Mouse (Mus musculus) limb, embryonic 12.5 days (tissue): ENCODE data around the gene Gm9732. TPM values are rescaled to one million over a fixed set of nuclear protein-coding genes. Genes with fewer than 3 reads are reported as not detected.
"Not testable (repeated sequence)": the region's sequence is repeated elsewhere in the genome, so short reads cannot be mapped to it uniquely, and the experiment has no call there.

Source experiments
- ATAC-seq: fragments of 200-750 bp; cut with Nextera tagmentation; 2 replicates; pipeline ENCODE4 v1.8.0; 2017; ENCODE audit warnings: low read depth, moderate TSS enrichment; ENCODE audit not compliant: insufficient number of reproducible peaks, insufficient read depth, low FRiP score, low TSS enrichment
- H3K27ac ChIP-seq: fragments of 300-500 bp; sonication (generic); 2 replicates; pipeline ENCODE4 v1.5.1; 2016; ENCODE audit warnings: mild to moderate bottlenecking, moderate library complexity
- H3K27me3 ChIP-seq: fragments of 300-500 bp; sonication (generic); 2 replicates; pipeline ENCODE4 v1.6.1; 2016; ENCODE audit warnings: mild to moderate bottlenecking, moderate library complexity
- H3K36me3 ChIP-seq: fragments of 300-500 bp; sonication (generic); 2 replicates; pipeline ENCODE4 v1.6.1; 2016; ENCODE audit warnings: mild to moderate bottlenecking, moderate library complexity
- H3K4me1 ChIP-seq: fragments of 300-500 bp; sonication (generic); replicated peaks from 2 replicates; pipeline ENCODE4 v1.6.1; 2016
- H3K4me2 ChIP-seq: fragments of 300-500 bp; sonication (generic); 2 replicates; pipeline ENCODE4 v1.6.1; 2016; ENCODE audit warnings: mild to moderate bottlenecking, moderate library complexity
- H3K4me3 ChIP-seq: fragments of 300-500 bp; sonication (generic); replicated peaks from 2 replicates; pipeline ENCODE4 v1.5.1; 2016; ENCODE audit warnings: mild to moderate bottlenecking
- H3K9ac ChIP-seq: fragments of 300-500 bp; sonication (generic); replicated peaks from 2 replicates; pipeline ENCODE4 v1.6.1; 2016; ENCODE audit warnings: mild to moderate bottlenecking, moderate library complexity
- H3K9me3 ChIP-seq: fragments of 300-500 bp; sonication (generic); 2 replicates; pipeline ENCODE4 v1.6.1; 2016; ENCODE audit warnings: mild to moderate bottlenecking, moderate library complexity
- WGBS: fragments of 180-500 bp; shearing (Covaris S2); methylation state at CpG from one replicate; pipeline ENCODE4 v1.1.7; 2016; 5-methylcytosine and 5-hydroxymethylcytosine counted together
- polyA plus RNA-seq: library from polyadenylated mRNA; unstranded; fragments of >200 nt; fragmentation: Nextera tagmentation; extraction: Ambion mirVana; gene quantifications from 2 replicates; pipeline ENCODE4 v1.2.1, GENCODE M21; 2016

The Gm9732 gene
- polyA plus RNA-seq, 1 experiment from 2014 or later, result not detected

DNA sequence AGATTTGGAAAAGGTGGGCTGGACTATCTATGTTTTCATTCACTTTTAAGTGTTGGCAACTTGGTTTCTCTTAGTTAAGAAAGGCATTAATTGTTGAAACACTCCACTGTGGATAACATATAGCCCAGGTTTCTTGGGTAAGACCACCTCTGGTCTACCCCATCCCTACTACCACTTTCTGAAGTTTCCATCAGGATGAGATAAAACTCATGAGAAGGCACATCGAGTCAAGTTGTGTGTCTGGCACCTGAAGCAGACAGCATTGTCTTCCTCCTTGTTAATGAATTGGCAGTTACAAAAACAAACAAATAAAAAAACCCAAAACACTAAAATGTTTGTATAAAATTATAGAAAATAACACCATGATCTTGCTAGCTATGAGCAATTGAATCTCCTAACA, 916 bp downstream of the Gm9732 start:
- H3K9me3 ChIP-seq, H3K27ac ChIP-seq, H3K4me1 ChIP-seq, H3K4me2 ChIP-seq, H3K36me3 ChIP-seq, H3K27me3 ChIP-seq, ATAC-seq, H3K4me3 ChIP-seq, H3K9ac ChIP-seq: not testable (repeated sequence)
- 74% methylated on average over 1 of the region's 1 CpGs for WGBS

DNA sequence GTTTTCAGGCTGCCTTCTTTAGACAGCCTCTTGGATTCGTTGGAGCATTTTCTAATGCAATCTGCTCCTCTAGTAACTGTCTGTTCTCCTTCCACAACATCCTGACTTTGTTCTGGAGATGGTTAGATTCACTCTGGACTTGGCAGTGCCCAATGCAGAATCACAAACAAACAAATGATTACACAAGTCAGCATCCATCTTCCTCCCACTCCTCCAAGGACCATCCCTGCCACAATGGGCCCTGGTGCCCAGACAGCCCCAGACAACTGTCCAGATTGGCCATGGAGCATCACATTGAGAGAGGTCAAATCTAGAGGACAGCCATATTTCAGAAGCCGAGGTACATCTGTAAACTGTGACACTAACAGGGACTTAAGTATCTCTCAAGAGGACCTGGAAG, 2.6 kb downstream of the Gm9732 start:
- H3K27me3 ChIP-seq, H3K4me3 ChIP-seq: not testable (repeated sequence)
- WGBS, result 67% methylated on average over 2 of the region's 2 CpGs

DNA sequence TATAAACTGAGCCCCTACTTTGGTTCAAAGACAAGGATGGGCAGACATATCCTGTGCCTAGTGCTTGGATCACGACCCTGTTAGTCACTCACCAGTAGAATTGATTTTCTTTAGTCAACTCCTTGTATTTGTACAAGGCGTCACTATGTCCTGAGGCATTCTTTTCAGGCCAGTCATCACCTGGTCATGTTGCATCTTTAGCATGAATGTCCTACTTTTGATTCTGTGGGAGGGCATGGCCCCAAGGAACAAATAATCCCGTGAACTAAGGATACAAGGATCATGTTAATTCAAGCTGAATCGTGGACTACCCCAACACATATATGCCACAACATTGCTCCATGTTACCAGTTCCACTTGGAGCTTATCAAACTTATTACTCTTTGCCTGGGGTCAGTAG, 3.3 kb downstream of the Gm9732 start:
- not testable (repeated sequence) for H3K4me2 ChIP-seq, H3K36me3 ChIP-seq, H3K4me3 ChIP-seq, H3K27ac ChIP-seq, H3K9me3 ChIP-seq, H3K4me1 ChIP-seq, H3K9ac ChIP-seq, H3K27me3 ChIP-seq, ATAC-seq
- 74% methylated on average over 4 of the region's 4 CpGs for WGBS

More for the DNA sequence above, 2.6 kb downstream of the Gm9732 start:
- H3K9me3 ChIP-seq, H3K36me3 ChIP-seq, H3K4me1 ChIP-seq, H3K9ac ChIP-seq, ATAC-seq, H3K27ac ChIP-seq, H3K4me2 ChIP-seq: not testable (repeated sequence)

DNA sequence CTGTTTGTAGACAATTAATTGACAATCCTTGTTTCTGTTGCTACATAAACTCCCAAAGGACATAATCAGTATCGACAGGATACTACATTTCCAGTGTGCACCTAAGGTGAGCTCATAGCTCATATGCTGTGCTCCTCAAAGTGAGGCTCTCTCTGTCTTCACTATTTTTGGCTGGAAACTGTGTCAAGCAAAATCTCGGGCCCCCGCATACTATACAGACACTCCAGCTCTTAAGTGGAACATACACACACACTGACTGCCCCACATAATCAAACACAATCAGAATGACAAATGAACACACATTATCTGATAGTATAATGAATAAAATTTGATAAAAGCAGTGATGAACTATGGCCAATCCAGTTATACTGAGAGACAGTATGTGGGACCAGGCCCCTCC, 3.8 kb downstream of the Gm9732 start:
- H3K27me3 ChIP-seq, H3K9me3 ChIP-seq, H3K9ac ChIP-seq, H3K36me3 ChIP-seq, H3K27ac ChIP-seq, H3K4me1 ChIP-seq, H3K4me3 ChIP-seq, ATAC-seq, H3K4me2 ChIP-seq: not testable (repeated sequence)
- 88% methylated on average over 3 of the region's 3 CpGs for WGBS

DNA sequence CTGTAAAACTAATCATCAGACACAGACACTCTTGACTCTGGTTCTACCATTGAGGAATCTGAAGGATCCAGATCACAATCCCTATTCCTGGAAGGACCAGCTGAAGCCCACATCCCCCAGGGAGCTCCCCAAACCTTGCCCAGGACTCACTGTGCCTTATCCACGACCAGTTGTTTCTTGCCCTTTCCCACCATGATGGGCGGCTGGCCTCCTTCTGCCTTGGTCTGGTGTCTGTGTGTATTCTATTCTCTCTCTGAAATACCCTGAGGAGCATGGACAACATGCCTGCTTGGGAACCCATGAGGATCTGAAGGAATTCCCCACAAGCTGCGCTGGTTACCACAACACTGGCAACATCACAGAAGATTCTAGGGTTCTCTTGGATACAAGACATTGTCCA, 18.7 kb downstream of the Gm9732 start, which contains the start of gene Gm8127:
TSS of gene Gm8127 (minus strand) at position 330 of the 400 bp plus-strand sequence.
- H3K27me3 ChIP-seq, ATAC-seq, H3K9me3 ChIP-seq, H3K4me1 ChIP-seq, H3K27ac ChIP-seq, H3K4me3 ChIP-seq, H3K4me2 ChIP-seq, H3K9ac ChIP-seq, H3K36me3 ChIP-seq: not testable (repeated sequence)
- WGBS, result 82% methylated on average over 3 of the region's 3 CpGs

DNA sequence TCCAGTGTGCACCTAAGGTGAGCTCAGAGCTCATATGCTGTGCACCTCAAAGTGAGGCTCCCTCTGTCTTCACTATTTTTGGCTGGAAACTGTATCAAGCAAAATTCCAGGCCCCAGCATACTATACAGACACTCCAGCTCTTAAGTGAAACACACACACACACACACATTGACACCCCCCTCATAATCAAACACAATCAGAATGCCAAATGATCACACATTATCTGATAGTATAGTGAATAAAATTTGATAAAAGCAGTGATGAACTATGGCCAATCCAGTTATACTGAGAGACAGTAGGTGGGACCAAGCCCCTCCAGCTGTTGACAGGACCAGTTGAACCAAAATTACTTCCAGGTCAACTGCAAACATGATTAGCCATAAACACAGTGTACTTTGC, 44.7 kb downstream of the Gm9732 start:
- H3K4me2 ChIP-seq, H3K9me3 ChIP-seq, H3K27ac ChIP-seq, H3K36me3 ChIP-seq, H3K4me3 ChIP-seq, ATAC-seq, H3K4me1 ChIP-seq, H3K27me3 ChIP-seq, H3K9ac ChIP-seq: not testable (repeated sequence)

DNA sequence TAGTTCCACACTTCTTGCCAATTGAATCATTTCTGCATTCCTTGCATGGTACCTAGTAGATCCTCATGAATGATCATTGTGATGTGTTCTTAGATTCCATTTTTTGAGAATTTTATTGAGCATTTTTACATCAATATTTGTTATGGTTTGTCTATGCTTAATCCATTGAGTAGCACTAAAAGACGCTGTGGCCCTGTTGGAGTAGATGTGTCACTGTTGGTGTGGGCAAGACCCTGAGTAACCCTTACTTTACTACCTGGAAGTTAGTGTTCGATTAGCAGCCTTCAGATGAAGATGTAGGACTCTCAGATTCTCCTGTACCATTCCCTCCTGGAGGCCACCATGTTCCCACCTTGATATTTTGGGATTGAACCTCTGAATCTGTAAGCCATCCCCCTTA, 53.8 kb downstream of the Gm9732 start:
- 70% methylated on average over 2 of the region's 2 CpGs for WGBS
- not testable (repeated sequence) for H3K27me3 ChIP-seq, H3K27ac ChIP-seq, H3K36me3 ChIP-seq, ATAC-seq, H3K9ac ChIP-seq, H3K4me1 ChIP-seq, H3K4me3 ChIP-seq, H3K4me2 ChIP-seq, H3K9me3 ChIP-seq

DNA sequence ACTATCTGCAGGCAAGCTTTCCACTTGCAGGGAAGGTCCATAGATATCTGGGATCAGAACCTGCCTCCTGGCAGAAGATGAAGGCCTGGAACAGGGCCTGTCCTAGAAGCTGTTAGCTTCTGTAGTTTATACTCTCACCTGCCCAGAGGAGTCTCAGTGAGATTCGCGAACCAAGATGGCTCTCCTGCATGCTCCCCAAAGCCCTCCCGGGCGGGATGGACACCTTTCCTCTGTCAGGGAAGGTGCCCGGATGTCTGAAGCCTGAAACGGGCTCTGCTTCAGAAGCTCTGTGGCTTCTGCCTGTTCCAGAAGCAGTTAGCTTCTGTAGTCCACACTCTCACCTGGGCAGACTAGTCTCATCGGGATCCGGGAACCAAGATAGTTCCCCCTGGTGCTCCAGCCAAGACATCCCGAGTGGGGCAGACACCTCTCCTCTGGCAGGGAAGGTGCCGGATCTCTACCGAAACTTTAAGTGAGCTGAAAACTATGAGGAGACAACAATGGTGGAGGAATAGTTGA, 56.6 kb downstream of the Gm9732 start:
- WGBS, result 90% methylated on average over 11 of the region's 11 CpGs
- H3K27ac ChIP-seq, H3K9me3 ChIP-seq, H3K4me2 ChIP-seq, H3K27me3 ChIP-seq, H3K9ac ChIP-seq, ATAC-seq, H3K4me1 ChIP-seq, H3K36me3 ChIP-seq, H3K4me3 ChIP-seq: not testable (repeated sequence)

DNA sequence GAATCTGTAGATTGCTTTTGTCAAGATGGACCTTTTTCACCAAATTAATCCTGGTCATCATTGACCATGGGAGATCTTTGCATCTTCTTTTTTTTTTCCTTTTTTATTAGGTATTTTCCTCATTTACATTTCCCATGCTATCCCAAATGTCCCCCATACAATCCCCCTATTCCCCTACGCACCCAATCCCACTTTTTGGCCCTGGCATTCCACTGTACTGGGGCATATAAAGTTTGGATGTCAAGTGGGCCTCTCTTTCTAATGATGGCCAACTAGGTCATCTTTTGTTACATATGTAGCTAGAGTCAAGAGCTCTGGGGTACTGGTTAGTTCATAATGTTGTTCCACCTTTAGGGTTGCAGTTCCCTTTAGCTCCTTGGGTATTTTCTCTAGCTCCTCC, 62.8 kb downstream of the Gm9732 start:
- ATAC-seq, H3K9me3 ChIP-seq, H3K4me2 ChIP-seq, H3K27me3 ChIP-seq, H3K4me1 ChIP-seq, H3K4me3 ChIP-seq, H3K36me3 ChIP-seq, H3K9ac ChIP-seq, H3K27ac ChIP-seq: not testable (repeated sequence)
- 70% methylated on average over 1 of the region's 1 CpGs for WGBS

DNA sequence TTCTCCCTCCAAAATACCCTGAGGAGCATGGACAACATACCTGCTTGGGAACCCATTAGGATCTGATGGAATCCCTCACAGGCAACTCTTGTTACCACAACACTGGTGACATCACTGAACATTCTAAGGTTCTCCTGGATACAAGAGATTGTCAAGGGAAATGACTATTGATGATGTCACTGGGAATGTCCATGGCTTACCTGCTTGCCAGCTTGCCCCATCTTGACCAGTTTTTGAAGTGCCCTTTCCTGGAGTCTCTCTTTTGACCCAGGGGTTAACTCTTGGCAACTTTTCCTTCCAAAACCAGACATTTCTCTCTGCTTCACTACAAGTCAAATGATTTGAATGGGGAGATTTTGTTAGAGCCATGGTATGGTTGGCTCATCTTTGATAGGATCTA, 72.9 kb downstream of the Gm9732 start, which contains the start of gene 1700001F09Rik:
TSS of gene 1700001F09Rik (minus strand) at position 101 of the 400 bp plus-strand sequence.
- not testable (repeated sequence) for H3K27ac ChIP-seq

DNA sequence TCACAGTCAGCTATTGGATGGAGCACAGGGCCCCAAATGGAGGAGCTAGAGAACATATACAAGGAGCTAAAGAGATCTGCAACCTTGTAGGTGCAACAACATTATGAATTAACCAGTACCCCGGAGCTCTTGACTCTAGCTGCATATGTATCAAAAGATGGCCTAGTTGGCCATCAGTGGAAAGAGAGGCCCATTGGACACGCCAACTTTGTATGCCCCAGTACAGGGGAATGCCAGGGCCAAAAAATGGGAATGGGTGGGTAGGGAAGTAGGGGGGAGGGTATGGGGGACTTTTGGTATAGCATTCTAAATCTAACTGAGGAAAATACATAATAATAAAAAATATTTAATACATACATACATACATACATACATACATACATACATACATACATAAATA, 78.1 kb downstream of the Gm9732 start:
- H3K9ac ChIP-seq, H3K9me3 ChIP-seq, H3K4me2 ChIP-seq, ATAC-seq, H3K27me3 ChIP-seq, H3K4me3 ChIP-seq, H3K36me3 ChIP-seq, H3K4me1 ChIP-seq, H3K27ac ChIP-seq: not testable (repeated sequence)
- WGBS, result 92% methylated on average over 2 of the region's 2 CpGs

More for the DNA sequence above, 72.9 kb downstream of the Gm9732 start, which contains the start of gene 1700001F09Rik:
- H3K36me3 ChIP-seq, ATAC-seq, H3K4me1 ChIP-seq, H3K9ac ChIP-seq, H3K4me3 ChIP-seq, H3K27me3 ChIP-seq, H3K9me3 ChIP-seq, H3K4me2 ChIP-seq: not testable (repeated sequence)
